Mouse (Mus musculus): ENCODE measurements around the gene Thap2.
A peak's percentile ranks its signal among the peaks of the same experiment; 100 is the strongest.

- TF ChIP-seq EP300 (IDR thresholded peaks at IDR 0.05) (no peak), CTCF (IDR thresholded peaks at IDR 0.05) (peak; percentile 84)
Observed at GRCm38 (mm10) chr10:115323295-115323694, 60.9 kb downstream of the Thap2 start.

All from lung, postnatal 0 days (tissue).